Mouse (Mus musculus) kidney, postnatal 36 days (tissue): ENCODE results near the gene Chrna3.

ENCODE experiments used
- DNase-seq, 2 experiments: peaks; one replicate each; pipeline ENCODE4 v3.0.0; 2021 to 2022; ENCODE audit warnings: mixed read lengths in 2 of 2

Chrna3 gene

DNA sequence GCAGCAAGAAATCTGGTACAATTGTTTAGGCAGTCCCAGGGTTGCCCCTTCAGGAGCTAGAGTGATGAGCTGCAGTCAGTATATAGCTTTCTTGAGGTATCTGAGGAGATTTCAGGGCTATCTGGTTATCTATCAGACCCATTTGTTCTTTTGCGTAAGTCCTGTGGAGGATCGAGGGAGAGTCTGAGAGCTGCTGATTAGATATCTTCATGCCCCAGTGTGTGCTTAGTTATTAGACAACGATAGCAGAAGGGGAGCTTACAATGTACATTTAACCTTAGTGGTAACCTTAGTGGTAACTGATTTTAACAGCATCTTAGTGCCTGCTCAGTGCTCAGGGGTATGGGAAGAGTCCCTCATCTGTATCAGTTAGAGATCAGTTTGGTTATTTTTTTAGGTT is 30.7 kb downstream of the Chrna3 start:
- DNase-seq: no peak

DNA sequence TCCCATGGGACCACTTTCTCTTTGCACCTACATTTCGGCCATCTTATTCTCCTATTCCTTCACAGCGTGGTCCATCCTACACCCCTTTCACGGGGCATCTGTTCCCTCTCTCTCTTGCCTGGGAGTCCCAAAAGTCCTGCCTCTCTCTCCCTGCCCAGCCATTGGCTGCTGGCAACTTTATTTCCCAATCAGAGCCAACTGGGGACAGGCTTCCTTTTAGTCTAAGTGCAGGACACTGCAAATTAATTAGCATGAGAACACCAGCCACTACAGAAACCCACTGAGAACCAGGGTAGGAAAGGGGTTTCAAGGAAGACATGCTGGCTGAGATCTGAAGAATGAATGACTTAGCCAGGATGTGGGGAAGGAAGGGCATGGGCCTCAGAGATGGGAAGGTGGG is 32.0 kb downstream of the Chrna3 start:
- DNase-seq: no peak

DNA sequence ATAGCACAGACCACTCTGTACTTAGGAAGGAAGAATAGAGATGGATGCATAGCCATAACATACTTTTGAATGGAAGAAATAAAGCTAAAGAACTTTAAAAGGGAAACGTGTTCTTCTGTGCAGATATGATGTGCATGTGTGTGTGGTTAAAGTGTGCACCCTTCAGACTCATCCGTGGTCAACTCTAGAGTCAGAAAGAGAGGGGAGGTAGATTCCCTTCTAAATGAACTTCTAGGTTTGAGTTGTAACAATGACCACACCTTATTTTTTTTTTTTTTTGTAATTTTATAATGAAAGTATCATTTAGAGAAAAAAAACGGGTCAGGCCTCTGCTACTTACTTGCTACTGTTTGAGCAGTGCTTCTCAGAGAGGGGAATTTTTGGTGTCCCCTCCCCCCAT is 36.0 kb downstream of the Chrna3 start:
- DNase-seq: no peak

DNA sequence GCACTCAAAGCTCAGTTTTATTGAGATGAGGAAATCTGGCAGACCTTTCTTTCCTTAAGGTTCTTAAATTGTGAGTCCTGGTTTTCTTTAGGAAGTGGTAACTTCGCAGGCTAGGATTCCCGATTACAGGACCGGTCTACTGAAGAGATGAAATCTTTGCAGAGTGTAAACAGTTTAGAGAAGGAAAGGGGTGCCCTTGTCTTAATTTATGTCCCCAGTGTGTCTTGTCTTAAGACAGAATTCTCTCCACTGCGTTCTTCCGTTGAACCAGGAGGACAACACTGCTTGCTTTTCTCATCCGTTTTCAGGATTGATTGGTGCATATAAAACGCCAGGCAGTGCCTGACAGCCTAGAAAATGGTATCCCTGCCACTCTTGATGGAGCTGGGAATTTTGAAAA is 44.0 kb downstream of the Chrna3 start:
- DNase-seq: no peak

DNA sequence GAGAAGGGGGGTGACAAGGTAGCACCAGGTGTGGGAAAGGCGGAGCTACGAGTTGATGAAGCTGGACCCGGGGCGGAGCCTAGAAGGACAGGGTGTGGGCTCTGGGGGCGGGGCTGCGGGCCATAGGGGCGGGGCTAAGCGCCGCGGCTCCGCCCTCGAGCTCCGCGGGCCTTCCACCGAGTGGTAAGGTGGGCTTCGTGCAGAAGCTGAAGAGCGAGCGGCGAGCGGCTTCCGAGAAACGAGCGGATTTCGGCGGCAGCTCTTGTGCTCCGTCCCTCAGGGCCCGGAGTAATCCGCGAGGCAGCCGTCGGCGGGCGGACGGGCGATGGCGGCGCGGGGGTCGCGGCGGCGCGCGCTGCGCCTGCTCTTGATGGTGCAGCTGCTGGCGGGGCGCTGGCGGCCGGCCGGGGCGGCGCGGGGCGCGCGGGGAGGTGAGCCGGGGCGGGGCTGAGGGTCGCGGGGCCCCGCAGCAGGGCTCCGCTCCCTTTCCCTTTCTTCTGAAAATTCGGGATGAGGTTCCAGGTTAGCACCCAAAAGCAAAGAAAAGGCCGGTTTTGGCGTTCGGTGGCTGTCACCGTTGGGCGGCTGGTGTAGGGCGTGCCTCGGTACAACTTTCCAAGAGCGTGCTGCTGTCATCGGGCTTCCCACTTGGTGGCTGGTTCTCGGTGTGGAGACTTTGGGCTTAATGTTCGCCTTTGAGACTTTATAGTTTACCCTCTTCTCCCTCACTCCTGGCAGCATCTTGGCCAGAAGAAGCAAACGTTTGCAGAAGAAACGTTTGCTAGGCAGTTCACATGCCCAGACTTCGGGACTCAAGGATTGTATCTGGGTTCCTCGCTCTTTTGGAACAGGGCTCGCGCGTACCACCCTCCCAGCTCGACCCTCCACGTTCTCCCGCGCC is 44.8 kb downstream of the Chrna3 start:
- DNase-seq: peak; percentile 18 to 59

DNA sequence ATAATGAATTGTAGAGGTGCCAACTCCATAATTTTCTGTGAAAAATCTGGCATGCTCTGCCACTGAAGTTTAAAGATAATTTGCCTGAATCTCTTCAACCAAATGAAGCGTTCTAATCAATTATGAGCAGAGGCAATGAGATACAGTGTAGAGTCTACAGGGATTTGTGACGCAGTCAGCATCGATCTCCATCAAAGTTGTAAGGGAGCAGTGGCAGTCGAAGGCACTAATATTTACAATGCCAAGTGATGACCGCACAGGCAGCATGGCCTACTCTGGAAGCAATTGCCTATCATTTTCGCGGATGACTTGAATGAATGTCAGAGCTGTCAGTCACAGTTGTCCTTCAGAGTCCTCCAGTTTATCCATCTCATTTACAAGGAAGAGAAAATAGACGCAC is 45.7 kb downstream of the Chrna3 start, which contains the start of gene Chrna5:
TSS of gene Chrna5 (plus strand) at position 207 of the 400 bp plus-strand sequence.
- no peak for DNase-seq

DNA sequence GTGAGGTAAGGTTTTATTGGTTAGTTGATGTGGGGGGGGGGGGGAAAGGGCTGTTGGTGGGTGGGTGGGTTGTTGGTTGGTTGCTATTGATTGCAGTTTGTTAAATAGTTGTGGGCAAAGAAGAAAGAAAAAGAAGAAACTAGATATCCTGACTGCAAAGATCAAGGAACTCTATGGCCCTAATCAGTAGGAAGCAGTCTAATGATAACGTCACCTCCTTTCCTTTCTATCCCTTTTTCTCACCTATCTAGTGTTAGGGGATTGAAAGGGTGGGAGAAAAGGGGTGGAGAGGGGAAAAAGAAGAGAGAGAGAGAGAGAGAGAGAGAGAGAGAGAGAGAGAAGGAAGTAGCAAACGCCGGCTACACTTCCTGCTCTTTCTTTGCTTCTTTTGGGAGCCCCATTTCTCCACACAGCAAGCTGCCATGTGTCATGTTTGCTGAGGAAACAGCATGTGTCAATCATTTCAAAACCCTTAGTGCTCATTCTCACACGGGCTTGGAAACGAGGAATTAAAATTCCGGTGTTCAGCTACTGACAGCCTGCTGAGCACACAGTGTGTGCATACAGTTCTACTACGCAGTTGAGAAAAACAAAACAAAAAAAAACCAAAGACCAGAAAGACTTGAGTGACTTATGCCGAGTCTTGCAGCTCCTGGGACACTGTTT is 56.3 kb downstream of the Chrna3 start:
- no peak for DNase-seq

DNA sequence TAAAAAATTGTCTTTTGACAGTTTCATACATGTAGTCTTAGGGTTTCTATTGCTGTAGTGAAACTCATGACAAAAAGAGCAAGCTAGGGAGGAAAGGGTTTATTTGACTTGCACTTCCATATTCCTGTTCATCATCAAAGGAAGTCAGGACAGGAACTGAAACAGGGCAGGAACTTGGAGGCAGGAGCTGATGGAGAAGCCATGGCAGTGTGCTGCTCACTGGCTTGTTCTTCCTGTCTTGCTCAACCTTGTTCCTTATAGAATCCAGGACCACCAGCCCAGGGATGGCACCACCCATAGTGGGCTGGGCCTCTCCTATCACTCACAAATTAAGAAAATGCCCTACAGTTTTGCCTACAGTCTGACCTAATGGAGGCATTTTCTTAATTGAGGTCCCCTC is 62.7 kb downstream of the Chrna3 start:
- no peak for DNase-seq

DNA sequence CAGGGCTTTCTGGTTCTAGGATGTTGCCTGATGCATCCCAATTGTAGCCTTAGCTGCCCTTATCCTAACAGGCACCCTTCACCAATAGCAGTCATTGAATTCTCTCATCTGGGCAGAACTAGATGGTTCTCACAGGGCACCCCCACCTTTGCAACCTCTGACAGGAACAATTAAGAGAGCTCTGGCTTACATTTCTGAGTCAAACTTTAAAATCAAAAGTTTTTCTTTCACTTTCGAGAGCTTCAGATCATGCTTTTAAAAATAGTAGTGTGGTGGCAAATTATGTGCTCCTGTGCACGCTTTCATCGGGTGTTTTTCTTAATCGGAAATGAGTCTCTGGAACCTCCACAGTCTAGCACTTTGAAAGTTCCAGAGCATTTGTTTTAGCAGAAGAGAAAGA is 65.3 kb downstream of the Chrna3 start:
- no peak for DNase-seq
